Mouse (Mus musculus): ENCODE results near the gene Akt1s1.

DNA sequence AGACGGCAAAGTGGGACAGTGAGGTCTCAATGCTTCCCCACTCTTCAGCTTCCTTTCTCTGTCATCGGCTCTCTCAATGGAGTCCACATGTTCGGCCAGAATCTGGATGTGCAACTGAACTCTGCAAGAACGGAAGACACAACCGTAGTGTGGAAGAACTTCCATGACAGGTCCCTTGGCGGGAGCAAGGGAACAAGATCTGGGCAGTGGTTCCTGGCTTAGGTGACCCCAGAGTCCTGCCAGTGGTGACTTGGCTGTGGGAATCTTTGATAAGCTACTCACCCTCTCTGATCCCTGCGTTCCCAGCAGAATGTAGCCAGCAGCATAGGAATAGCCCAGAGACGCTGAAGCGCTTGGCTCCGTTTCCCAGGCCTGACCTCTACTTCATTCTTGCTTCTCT, 47.7 kb downstream of the Akt1s1 start:
- no peak for TF ChIP-seq POLR2A (IDR thresholded peaks at IDR 0.05; ENCODE audit: low read depth, low read length)
- TF ChIP-seq MAFK (IDR thresholded peaks at IDR 0.05; ENCODE audit: insufficient replicate concordance, low read length): no peak
- TF ChIP-seq CTCF (conservative IDR thresholded peaks at IDR 0.05 in 1 of 2, IDR thresholded peaks at IDR 0.05 in 1 of 2; ENCODE audit: low read depth in 2 of 2, low read length in 2 of 2): no peak
- no peak for TF ChIP-seq EP300 (IDR thresholded peaks at IDR 0.05; ENCODE audit: low read length)
- TF ChIP-seq PAX5 (IDR thresholded peaks at IDR 0.05; ENCODE audit: low read length): no peak
- TF ChIP-seq CHD2 (IDR thresholded peaks at IDR 0.05; ENCODE audit: low read length): no peak
- TF ChIP-seq NELFE (IDR thresholded peaks at IDR 0.05; ENCODE audit: low read depth, low read length): no peak

Data from CH12.LX (cell line).